Mouse (Mus musculus) megakaryocyte, adult 5-6 weeks (primary cell): Measurements from ENCODE around the gene Cdk17. TPM values are rescaled to one million over a fixed set of nuclear protein-coding genes. Genes with fewer than 3 reads are reported as not detected.

Source experiments
- ATAC-seq: 2 replicates; pipeline ENCODE4 v1.8.0; 2016; ENCODE audit warnings: mild to moderate bottlenecking, inconsistent platforms; ENCODE audit not compliant: poor library complexity, severe bottlenecking
- total RNA-seq, 2 experiments: library from RNA; stranded (forward) in 1 of 2; stranded (reverse) in 1 of 2; fragments of 153-499, 151-499 nt in 1 of 2; fragments of 221-1000, 200-1000 nt in 1 of 2; gene quantifications; 2 replicates each; pipeline versions ENCODE4 v1.2.3 to v1.2.4; 2015 to 2017

Gene Cdk17
- total RNA-seq, 2 experiments from 2014 or later: 36.3 to 36.5 TPM

- ATAC-seq: no peak
Observed at GRCm38 (mm10) chr10:93279062-93279461, 118.4 kb downstream of the Cdk17 start.

GRCm38 (mm10) chr10:93280586-93280985 is 119.9 kb downstream of the Cdk17 start:
- ATAC-seq: no peak

GRCm38 (mm10) chr10:93281092-93281491 is 120.4 kb downstream of the Cdk17 start:
- no peak for ATAC-seq

- ATAC-seq: no peak
Observed at GRCm38 (mm10) chr10:93282526-93282964, 121.9 kb downstream of the Cdk17 start.

- ATAC-seq: no peak
Observed at GRCm38 (mm10) chr10:93283258-93283657, 122.6 kb downstream of the Cdk17 start.

- no peak for ATAC-seq
Observed at GRCm38 (mm10) chr10:93285489-93285888, 124.8 kb downstream of the Cdk17 start.

GRCm38 (mm10) chr10:93287551-93288145 is 127.0 kb downstream of the Cdk17 start:
- ATAC-seq: no peak

GRCm38 (mm10) chr10:93288336-93288735 is 127.7 kb downstream of the Cdk17 start:
- ATAC-seq: no peak

GRCm38 (mm10) chr10:93289404-93289803 is 128.7 kb downstream of the Cdk17 start:
- no peak for ATAC-seq

- no peak; the same call in 1 of the 2 replicates for ATAC-seq
Observed at GRCm38 (mm10) chr10:93291352-93291751, 130.7 kb downstream of the Cdk17 start.

- peak; percentile 68 for ATAC-seq
Observed at GRCm38 (mm10) chr10:93291843-93292242, 131.2 kb downstream of the Cdk17 start.

- no peak for ATAC-seq
Observed at GRCm38 (mm10) chr10:93293621-93294020, 132.9 kb downstream of the Cdk17 start.

GRCm38 (mm10) chr10:93294547-93295219 is 134.0 kb downstream of the Cdk17 start:
- ATAC-seq: peak; percentile 25; the same call in 1 of the 2 replicates

- ATAC-seq: no peak
Observed at GRCm38 (mm10) chr10:93297774-93298173, 137.1 kb downstream of the Cdk17 start.

- ATAC-seq: no peak
Observed at GRCm38 (mm10) chr10:93298208-93298607, 137.5 kb downstream of the Cdk17 start.

- ATAC-seq: no peak
Observed at GRCm38 (mm10) chr10:93301831-93302230, 141.2 kb downstream of the Cdk17 start.

GRCm38 (mm10) chr10:93303231-93303630 is 142.6 kb downstream of the Cdk17 start:
- no peak for ATAC-seq

GRCm38 (mm10) chr10:93305946-93306345 is 145.3 kb downstream of the Cdk17 start:
- ATAC-seq: no peak

- no peak for ATAC-seq
Observed at GRCm38 (mm10) chr10:93306367-93306766, 145.7 kb downstream of the Cdk17 start.

- ATAC-seq: 0 out of 2 replicates have a peak, but pooled peaks have one; percentile 49
Observed at GRCm38 (mm10) chr10:93309131-93309933, 148.7 kb downstream of the Cdk17 start.

GRCm38 (mm10) chr10:93309934-93310621 is 149.4 kb downstream of the Cdk17 start:
- peak; percentile 60 for ATAC-seq
